ENCODE assay signal across 7 mouse cellular contexts in genomic region chr6:124918331-124918690, GRCm38 (mm10). TPM values are rescaled to one million over a fixed set of nuclear protein-coding genes. Genes with fewer than 3 reads are reported as not detected.
DNase-seq lines count a peak whose midpoint lies in the region; ATAC-seq and TF ChIP-seq lines count a peak whose summit lies in the region.

No protein-coding gene starts in this region.

- TF ChIP-seq POLR2A in embryonic fibroblast, embryonic 13.5 days (IDR thresholded peaks at IDR 0.05; ENCODE audit: low read depth, low read length), result no peak
- TF ChIP-seq POLR2A in olfactory bulb, adult 2 months (IDR thresholded peaks at IDR 0.05; ENCODE audit: insufficient read depth, low read depth, low read length), result no peak

- peak overlapping the region; percentile 98 for H3K9ac ChIP-seq in lung, embryonic 14.5 days
- peak overlapping the region; percentile 98 for H3K9ac ChIP-seq in limb, embryonic 11.5 days (ENCODE audit: low read length)

- TF ChIP-seq CTCF in lung, embryonic 14.5 days (IDR thresholded peaks at IDR 0.05; ENCODE audit: low read depth), result no peak
- no peak for TF ChIP-seq CTCF in embryonic fibroblast, embryonic 13.5 days (IDR thresholded peaks at IDR 0.05; ENCODE audit: borderline replicate concordance, insufficient read depth, low read length)
- TF ChIP-seq CTCF in olfactory bulb, adult 2 months (IDR thresholded peaks at IDR 0.05; ENCODE audit: insufficient read depth, low read depth, low read length), result no peak

- peaks cover 19% of the 10 kb centered on the region for H3K36me3 ChIP-seq in lung, embryonic 14.5 days (ENCODE audit: insufficient read depth)
- peaks cover 11% of the 10 kb centered on the region for H3K36me3 ChIP-seq in limb, embryonic 11.5 days (ENCODE audit: control insufficient read depth, insufficient read depth, low read length)

- no peaks in the 10 kb centered on the region for H3K9me3 ChIP-seq in lung, embryonic 14.5 days (ENCODE audit: low read depth, low read length)
- H3K9me3 ChIP-seq in limb, embryonic 11.5 days (ENCODE audit: control insufficient read depth, low read length), result no peaks in the 10 kb centered on the region

- 4% methylated on average over 7 of the region's 7 CpGs for WGBS in lung, embryonic 14.5 days
- 13% methylated on average over 7 of the region's 7 CpGs for WGBS in limb, embryonic 11.5 days
- WGBS in olfactory bulb, adult 2 months, result 10% methylated on average over 7 of the region's 7 CpGs

- peak overlapping the region; percentile 100 for H3K27ac ChIP-seq in lung, embryonic 14.5 days (ENCODE audit: low read depth)
- H3K27ac ChIP-seq in embryonic fibroblast, embryonic 13.5 days (ENCODE audit: insufficient read depth, low read length), result peak overlapping the region; percentile 94
- H3K27ac ChIP-seq in limb, embryonic 11.5 days (replicated peaks; ENCODE audit: low read depth, low read length), result peak overlapping the region; percentile 99
- H3K27ac ChIP-seq in olfactory bulb, adult 2 months (ENCODE audit: insufficient read depth, low read depth, low read length), result peak overlapping the region; percentile 100

- no peak for DNase-seq in lung, embryonic 14.5 days
- DNase-seq in lung, postnatal 10 days, result no peak
- DNase-seq in limb, embryonic 11.5 days (ENCODE audit: low spot score), result no peak
- no peak for DNase-seq in yolk sac, embryonic 10.5 days (ENCODE audit: low spot score)
- no peak for DNase-seq in natural killer cell, adult 2 months (ENCODE audit: low spot score in 2 of 2)

- peak overlapping the region; percentile 100 for H3K4me2 ChIP-seq in lung, embryonic 14.5 days
- H3K4me2 ChIP-seq in limb, embryonic 11.5 days (ENCODE audit: low read depth, severe bottlenecking), result peak overlapping the region; percentile 98

- no peaks in the 10 kb centered on the region for H3K27me3 ChIP-seq in lung, embryonic 14.5 days (ENCODE audit: insufficient read depth, low read length)
- no peaks in the 10 kb centered on the region for H3K27me3 ChIP-seq in limb, embryonic 11.5 days (ENCODE audit: control insufficient read depth, insufficient read depth, low read length)

- peak overlapping the region; percentile 88 for H3K4me3 ChIP-seq in lung, embryonic 14.5 days (ENCODE audit: low read depth, low read length)
- peak overlapping the region; percentile 39 for H3K4me3 ChIP-seq in embryonic fibroblast, embryonic 13.5 days (ENCODE audit: insufficient read depth, low read length)
- H3K4me3 ChIP-seq in limb, embryonic 11.5 days (ENCODE audit: low read depth, low read length), result peak overlapping the region; percentile 78
- H3K4me3 ChIP-seq in olfactory bulb, adult 2 months (ENCODE audit: insufficient read depth, low read depth, low read length), result peak overlapping the region; percentile 98

- ATAC-seq in lung, embryonic 14.5 days (ENCODE audit: insufficient read depth), result no peak
- no peak for ATAC-seq in limb, embryonic 11.5 days (ENCODE audit: insufficient number of reproducible peaks, low FRiP score, low TSS enrichment, low read depth)

- peaks cover 26% of the 10 kb centered on the region for H3K4me1 ChIP-seq in lung, embryonic 14.5 days (ENCODE audit: insufficient read depth)
- peaks cover 4% of the 10 kb centered on the region for H3K4me1 ChIP-seq in embryonic fibroblast, embryonic 13.5 days (ENCODE audit: control insufficient read depth, insufficient read depth, low read length)
- H3K4me1 ChIP-seq in limb, embryonic 11.5 days (ENCODE audit: control insufficient read depth, insufficient read depth, low read length), result peaks cover 39% of the 10 kb centered on the region
- H3K4me1 ChIP-seq in olfactory bulb, adult 2 months (ENCODE audit: control insufficient read depth, insufficient read depth, low read length), result peaks cover 45% of the 10 kb centered on the region

RNA-seq across cellular contexts. Expression of gene Ptms, which starts 1.6 kb away (rescaled TPM):
- 377 and 442 TPM in 2 replicates for polyA plus RNA-seq in lung, embryonic 14.5 days (2014; fragmentation: Nextera tagmentation; extraction: Ambion mirVana)
- 602 and 622 TPM in 2 replicates for polyA plus RNA-seq in embryonic fibroblast, embryonic 13.5 days (2011; ENCODE audit: insufficient read length, low read depth, missing spikeins)
- polyA plus RNA-seq in limb, embryonic 11.5 days (2014; fragmentation: Nextera tagmentation; extraction: Ambion mirVana), result 221 and 223 TPM in 2 replicates
- polyA plus RNA-seq in olfactory bulb, adult 2 months (2012; ENCODE audit: insufficient read depth, insufficient read length, low replicate concordance, missing spikeins), result not detected in 2 replicates

RNA-seq across cellular contexts. Expression of gene Lag3, which starts 6.8 kb away (rescaled TPM):
- 1.4 and 2.2 TPM in 2 replicates for polyA plus RNA-seq in lung, embryonic 14.5 days (2014; fragmentation: Nextera tagmentation; extraction: Ambion mirVana)
- polyA plus RNA-seq in embryonic fibroblast, embryonic 13.5 days (2011; ENCODE audit: insufficient read length, low read depth, missing spikeins), result 1.2 TPM in 2 replicates
- 0.88 and 1.4 TPM in 2 replicates for polyA plus RNA-seq in limb, embryonic 11.5 days (2014; fragmentation: Nextera tagmentation; extraction: Ambion mirVana)
- polyA plus RNA-seq in olfactory bulb, adult 2 months (2012; ENCODE audit: insufficient read depth, insufficient read length, low replicate concordance, missing spikeins), result not detected in 2 replicates

RNA-seq across cellular contexts. Expression of gene Mlf2, which starts 12.9 kb away (rescaled TPM):
- polyA plus RNA-seq in lung, embryonic 14.5 days (2014; fragmentation: Nextera tagmentation; extraction: Ambion mirVana), result 390 and 401 TPM in 2 replicates
- 250 and 255 TPM in 2 replicates for polyA plus RNA-seq in embryonic fibroblast, embryonic 13.5 days (2011; ENCODE audit: insufficient read length, low read depth, missing spikeins)
- polyA plus RNA-seq in limb, embryonic 11.5 days (2014; fragmentation: Nextera tagmentation; extraction: Ambion mirVana), result 406 and 414 TPM in 2 replicates
- polyA plus RNA-seq in olfactory bulb, adult 2 months (2012; ENCODE audit: insufficient read depth, insufficient read length, low replicate concordance, missing spikeins), result not detected in 2 replicates

RNA-seq across cellular contexts. Expression of gene Cd4, which starts 30.3 kb away (rescaled TPM):
- polyA plus RNA-seq in lung, embryonic 14.5 days (2014; fragmentation: Nextera tagmentation; extraction: Ambion mirVana), result 0.11 TPM in 1 of 2 replicates, not detected in the other
- not detected in 2 replicates for polyA plus RNA-seq in embryonic fibroblast, embryonic 13.5 days (2011; ENCODE audit: insufficient read length, low read depth, missing spikeins)
- polyA plus RNA-seq in limb, embryonic 11.5 days (2014; fragmentation: Nextera tagmentation; extraction: Ambion mirVana), result 0.06 TPM in 1 of 2 replicates, not detected in the other
- 395 and 682 TPM in 2 replicates for polyA plus RNA-seq in olfactory bulb, adult 2 months (2012; ENCODE audit: insufficient read depth, insufficient read length, low replicate concordance, missing spikeins)

RNA-seq across cellular contexts. Expression of gene Cops7a, which starts 47.0 kb away (rescaled TPM):
- polyA plus RNA-seq in lung, embryonic 14.5 days (2014; fragmentation: Nextera tagmentation; extraction: Ambion mirVana), result 147 and 155 TPM in 2 replicates
- polyA plus RNA-seq in embryonic fibroblast, embryonic 13.5 days (2011; ENCODE audit: insufficient read length, low read depth, missing spikeins), result 77.4 and 94.3 TPM in 2 replicates
- polyA plus RNA-seq in limb, embryonic 11.5 days (2014; fragmentation: Nextera tagmentation; extraction: Ambion mirVana), result 126 and 129 TPM in 2 replicates
- 255 TPM in 1 of 2 replicates, not detected in the other for polyA plus RNA-seq in olfactory bulb, adult 2 months (2012; ENCODE audit: insufficient read depth, insufficient read length, low replicate concordance, missing spikeins)

Comparison
In these comparisons a context has a peak if more than half of its experiments do, and no peak if none do; other contexts are left out.
1. H3K4me3 ChIP-seq: peak in every context shown above with its lines; median percentile 98 in olfactory bulb, adult 2 months; 88 in lung, embryonic 14.5 days; 78 in limb, embryonic 11.5 days; 39 in embryonic fibroblast, embryonic 13.5 days.